Mouse (Mus musculus) neural tube, embryonic 11.5 days (tissue): Measurements from ENCODE around the gene Sez6l2. TPM values are rescaled to one million over a fixed set of nuclear protein-coding genes. Genes with fewer than 3 reads are reported as not detected.

Source experiments
- ATAC-seq: fragments of 200-750 bp; cut with Nextera tagmentation; 2 replicates; pipeline ENCODE4 v1.8.0; 2017; ENCODE audit warnings: moderate number of reproducible peaks, mild to moderate bottlenecking, moderate TSS enrichment, moderate library complexity; ENCODE audit not compliant: insufficient read depth, low FRiP score, low TSS enrichment
- DNase-seq: peaks from one replicate; pipeline ENCODE4 v3.0.0-alpha.2; 2015; ENCODE audit warnings: low spot score
- H3K27ac ChIP-seq: fragments of 300-500 bp; sonication (generic); 2 replicates; pipeline ENCODE4 v1.5.1; 2014; ENCODE audit warnings: low read depth, mild to moderate bottlenecking, low read length
- H3K27me3 ChIP-seq: fragments of 300-500 bp; sonication (generic); 2 replicates; pipeline ENCODE4 v1.6.1; 2014; ENCODE audit warnings: mild to moderate bottlenecking, low read length, mixed read lengths; ENCODE audit not compliant: control insufficient read depth, insufficient read depth
- H3K36me3 ChIP-seq: fragments of 300-500 bp; sonication (generic); 2 replicates; pipeline ENCODE4 v1.6.1; 2014; ENCODE audit warnings: mild to moderate bottlenecking, low read length, moderate library complexity, mixed read lengths; ENCODE audit not compliant: control insufficient read depth, insufficient read depth
- H3K4me1 ChIP-seq: fragments of 300-500 bp; sonication (generic); 2 replicates; pipeline ENCODE4 v1.6.1; 2014; ENCODE audit warnings: low read length, mixed read lengths; ENCODE audit not compliant: control insufficient read depth, insufficient read depth
- H3K4me2 ChIP-seq: fragments of 300-500 bp; sonication (generic); 2 replicates; pipeline ENCODE4 v1.6.1; 2014; ENCODE audit warnings: low read depth, mild to moderate bottlenecking, moderate library complexity
- H3K4me3 ChIP-seq: fragments of 300-500 bp; sonication (generic); 2 replicates; pipeline ENCODE4 v1.5.1; 2014; ENCODE audit warnings: low read depth, low read length
- H3K9ac ChIP-seq: fragments of 300-500 bp; sonication (generic); 2 replicates; pipeline ENCODE4 v1.6.1; 2014; ENCODE audit warnings: mild to moderate bottlenecking, low read length
- H3K9me3 ChIP-seq: fragments of 300-500 bp; sonication (generic); 2 replicates; pipeline ENCODE4 v1.6.1; 2016; ENCODE audit warnings: low read length; ENCODE audit not compliant: control insufficient read depth
- whole genome bisulfite sequencing: fragments of 180-500 bp; shearing (Covaris S2); extraction: QIAGEN DNeasy Blood & Tissue Kit; methylation state at CpG from one replicate; pipeline ENCODE4 v1.1.7; 2014; 5-methylcytosine and 5-hydroxymethylcytosine counted together
- polyA plus RNA-seq: library from polyadenylated mRNA; unstranded; fragments of >200 nt; fragmentation: Nextera tagmentation; extraction: Ambion mirVana; gene quantifications from 2 replicates; pipeline ENCODE4 v1.2.1, GENCODE M21; 2014

Gene Sez6l2
- polyA plus RNA-seq, 1 experiment from 2014 or later, result 13.5 TPM

DNA sequence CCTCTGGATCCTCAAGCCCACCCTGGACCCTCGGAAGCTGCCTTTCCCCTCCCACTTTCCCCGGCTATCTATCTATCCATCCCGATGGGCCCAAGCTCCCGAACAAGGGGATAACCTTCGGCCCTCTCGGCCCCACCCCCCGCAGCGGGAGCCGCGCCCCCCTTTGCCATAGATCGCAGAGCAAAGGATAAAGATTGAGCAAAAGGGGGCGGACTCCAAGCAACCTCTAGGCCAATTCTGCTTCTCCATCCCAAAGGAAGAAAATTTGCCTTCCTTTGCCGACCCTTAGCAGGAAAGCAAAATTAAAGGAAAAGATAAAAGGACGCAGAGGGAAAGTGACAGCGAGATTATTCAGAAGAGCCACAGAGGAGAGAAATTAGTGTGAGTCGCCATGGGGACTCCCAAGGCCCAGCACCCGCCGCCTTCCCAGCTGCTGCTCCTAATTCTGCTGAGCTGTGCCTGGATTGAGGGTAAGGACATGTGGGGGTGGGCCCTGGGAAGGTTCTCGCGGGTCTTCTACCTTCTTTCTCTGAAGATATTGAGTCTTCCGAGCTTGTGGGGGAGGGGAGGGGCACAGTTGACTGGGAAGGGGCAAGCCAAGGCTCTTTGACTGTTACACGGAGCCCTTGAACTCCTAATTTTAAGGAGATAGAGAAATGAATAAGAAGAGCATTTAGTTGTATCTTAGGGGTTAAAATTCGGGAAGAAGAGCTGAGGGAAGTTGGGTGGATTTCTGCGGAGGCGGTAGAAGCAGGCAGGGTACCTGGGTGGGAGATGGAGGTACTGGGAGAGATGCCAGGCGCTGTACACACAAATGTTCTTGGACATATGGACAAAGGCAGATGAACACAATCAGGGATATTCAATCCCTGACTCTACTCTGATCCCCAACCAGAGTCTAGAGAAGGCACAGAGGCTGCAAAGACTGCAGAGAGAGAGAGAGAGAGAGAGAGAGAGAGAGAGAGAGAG is 568 bp downstream of the Sez6l2 start:
- peak overlapping the region; percentile 85 for H3K4me2 ChIP-seq
- H3K9me3 ChIP-seq, result no peaks in the 10 kb centered on the region
- peaks cover 15% of the 10 kb centered on the region; the same call in 1 of the 2 replicates for H3K27me3 ChIP-seq
- no peaks in the 10 kb centered on the region for H3K36me3 ChIP-seq
- 7% methylated on average over 26 of the region's 26 CpGs for WGBS
- DNase-seq (no peak), ATAC-seq (peak; percentile 28; the same call in 1 of the 2 replicates)
- H3K9ac ChIP-seq, result peak overlapping the region; percentile 18; the same call in 1 of the 2 replicates
- peaks cover 11% of the 10 kb centered on the region for H3K4me1 ChIP-seq
- H3K4me3 ChIP-seq, result peak overlapping the region; percentile 45
- no peak overlapping the region for H3K27ac ChIP-seq

DNA sequence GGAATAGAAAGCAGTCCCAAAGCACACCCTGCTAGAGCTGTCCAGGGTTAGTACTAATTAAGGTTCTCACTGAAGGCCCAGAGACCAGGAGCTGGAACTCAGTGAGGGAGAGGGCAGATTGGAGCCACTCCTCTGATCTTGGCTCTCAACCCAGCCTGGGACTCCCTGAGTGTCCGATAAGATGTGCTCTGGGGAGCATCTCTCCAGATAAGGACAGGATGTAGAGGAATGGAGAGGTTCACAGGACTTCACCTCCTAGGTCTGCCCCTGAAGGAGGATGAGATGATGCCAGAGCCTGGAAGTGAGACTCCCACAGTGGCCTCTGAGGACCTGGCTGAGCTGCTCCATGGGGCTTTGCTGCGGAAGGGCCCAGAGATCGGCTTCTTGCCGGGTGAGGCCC is 1.4 kb downstream of the Sez6l2 start:
- peak overlapping the region; percentile 85 for H3K4me2 ChIP-seq
- no peaks in the 10 kb centered on the region for H3K9me3 ChIP-seq
- WGBS, result 29% methylated on average over 4 of the region's 4 CpGs
- no peak for ATAC-seq
- peak overlapping the region; percentile 18; the same call in 1 of the 2 replicates for H3K9ac ChIP-seq
- no peak for DNase-seq
- peaks cover 15% of the 10 kb centered on the region; the same call in 1 of the 2 replicates for H3K27me3 ChIP-seq
- H3K4me3 ChIP-seq, result peak overlapping the region; percentile 45
- H3K27ac ChIP-seq, result no peak overlapping the region
- H3K4me1 ChIP-seq, result peaks cover 11% of the 10 kb centered on the region
- no peaks in the 10 kb centered on the region for H3K36me3 ChIP-seq

DNA sequence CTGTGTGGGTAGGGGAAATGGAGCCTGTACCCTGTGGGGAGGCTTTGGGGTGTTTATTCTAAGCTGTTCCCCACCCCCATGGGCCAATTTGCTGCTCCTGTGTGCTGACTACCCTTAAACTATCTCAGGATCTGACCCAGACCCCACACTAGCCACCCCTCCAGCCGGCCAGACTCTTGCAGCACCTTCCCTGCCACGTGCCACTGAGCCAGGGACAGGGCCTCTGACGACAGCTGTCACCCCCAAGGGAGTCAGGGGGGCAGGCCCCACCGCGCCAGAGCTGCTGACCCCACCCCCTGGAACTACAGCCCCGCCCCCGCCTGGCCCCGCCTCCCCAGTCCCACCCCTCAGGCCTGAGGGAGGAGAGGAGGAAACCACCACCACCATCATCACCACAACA is 2.3 kb downstream of the Sez6l2 start:
- DNase-seq, result no peak
- 1% methylated on average over 6 of the region's 8 CpGs for WGBS
- no peak overlapping the region for H3K27ac ChIP-seq
- no peaks in the 10 kb centered on the region for H3K9me3 ChIP-seq
- H3K36me3 ChIP-seq, result no peaks in the 10 kb centered on the region
- H3K4me2 ChIP-seq, result peak overlapping the region; percentile 32
- no peak overlapping the region for H3K9ac ChIP-seq
- H3K4me3 ChIP-seq, result no peak overlapping the region
- no peak for ATAC-seq
- H3K27me3 ChIP-seq, result peaks cover 15% of the 10 kb centered on the region; the same call in 1 of the 2 replicates
- H3K4me1 ChIP-seq, result peaks cover 11% of the 10 kb centered on the region

DNA sequence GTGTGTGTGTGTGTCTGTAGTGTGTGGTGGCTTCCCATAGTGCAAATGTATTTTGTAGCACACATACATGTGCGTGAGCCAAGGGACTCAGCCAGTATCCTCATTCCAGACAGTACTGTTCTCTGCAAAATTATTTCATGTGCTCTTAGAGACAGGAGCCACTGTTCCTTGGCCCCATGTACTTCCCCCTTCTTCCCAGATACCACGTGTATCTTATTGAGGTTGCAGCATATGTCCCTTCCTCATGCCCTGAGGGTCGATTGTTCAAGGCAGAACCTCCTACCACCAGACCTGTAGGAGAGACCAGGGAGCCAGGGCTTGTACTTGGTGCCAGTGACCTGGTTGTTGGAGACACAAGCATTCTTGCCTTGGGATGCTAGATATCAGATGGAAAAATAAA is 4.8 kb downstream of the Sez6l2 start:
- peaks cover 11% of the 10 kb centered on the region; the same call in 1 of the 2 replicates for H3K27me3 ChIP-seq
- H3K9ac ChIP-seq, result no peak overlapping the region
- ATAC-seq (no peak), DNase-seq (no peak)
- no peaks in the 10 kb centered on the region for H3K9me3 ChIP-seq
- WGBS, result 73% methylated on average over 3 of the region's 3 CpGs
- H3K4me3 ChIP-seq, result no peak overlapping the region
- H3K36me3 ChIP-seq, result no peaks in the 10 kb centered on the region
- H3K4me2 ChIP-seq, result no peak overlapping the region
- no peak overlapping the region for H3K27ac ChIP-seq
- H3K4me1 ChIP-seq, result peaks cover 5% of the 10 kb centered on the region; the same call in 1 of the 2 replicates

DNA sequence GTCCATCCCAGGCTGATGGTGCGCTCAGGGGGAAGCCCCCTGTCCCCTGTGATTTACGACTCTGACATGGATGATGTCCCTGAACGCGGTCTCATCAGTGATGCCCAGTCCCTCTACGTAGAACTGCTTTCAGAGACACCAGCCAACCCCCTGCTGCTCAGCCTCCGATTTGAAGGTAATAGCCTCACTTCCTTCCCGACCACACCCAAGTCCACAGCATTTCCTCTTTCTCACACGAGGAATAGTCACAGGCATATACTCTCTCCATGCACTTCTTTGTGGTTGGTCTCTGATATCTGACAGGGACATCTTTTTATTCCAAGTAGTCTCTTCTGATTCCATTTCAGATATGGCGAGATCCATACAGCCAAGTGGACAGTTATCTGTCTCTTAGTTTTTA is 9.4 kb downstream of the Sez6l2 start:
- WGBS, result 66% methylated on average over 9 of the region's 9 CpGs

DNA sequence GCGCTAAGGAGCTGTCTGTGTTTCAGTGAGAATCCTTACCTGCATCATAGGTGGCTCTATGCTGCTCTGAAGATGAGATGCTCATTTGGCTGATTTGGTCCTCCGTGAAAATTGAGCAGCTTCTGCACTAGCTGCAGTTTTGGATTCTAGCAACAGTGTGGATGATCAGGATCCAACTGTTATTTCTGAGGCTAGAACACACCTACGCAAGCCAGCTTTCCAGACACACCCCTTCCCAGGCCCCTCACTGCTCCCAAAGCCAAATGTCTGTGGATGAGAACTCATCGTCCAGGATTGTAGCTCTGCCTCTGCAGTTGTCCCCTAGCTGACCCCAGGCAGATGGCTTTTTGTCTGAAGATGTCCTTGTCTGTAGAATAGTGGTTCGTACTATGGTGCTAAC is 10.7 kb downstream of the Sez6l2 start:
- H3K4me3 ChIP-seq, result no peak overlapping the region
- H3K9me3 ChIP-seq, result no peaks in the 10 kb centered on the region
- DNase-seq (no peak), ATAC-seq (no peak)
- H3K9ac ChIP-seq, result no peak overlapping the region
- H3K27ac ChIP-seq, result no peak overlapping the region
- H3K4me1 ChIP-seq, result no peaks in the 10 kb centered on the region
- H3K4me2 ChIP-seq, result no peak overlapping the region
- no peaks in the 10 kb centered on the region for H3K36me3 ChIP-seq
- 84% methylated on average over 5 of the region's 5 CpGs for WGBS
- H3K27me3 ChIP-seq, result peaks cover 8% of the 10 kb centered on the region; the same call in 1 of the 2 replicates

More for the DNA sequence above, 9.4 kb downstream of the Sez6l2 start:
- Histone ChIP-seq H3K4me3 (no peak overlapping the region), H3K9me3 (no peaks in the 10 kb centered on the region), H3K4me1 (no peaks in the 10 kb centered on the region), H3K27me3 (peaks cover 8% of the 10 kb centered on the region; the same call in 1 of the 2 replicates), H3K27ac (no peak overlapping the region), H3K36me3 (no peaks in the 10 kb centered on the region), H3K9ac (no peak overlapping the region), H3K4me2 (no peak overlapping the region)
- DNase-seq (no peak), ATAC-seq (no peak)

- ATAC-seq (no peak), DNase-seq (no peak)
- Histone ChIP-seq H3K27ac (no peak overlapping the region), H3K4me2 (no peak overlapping the region), H3K4me1 (no peaks in the 10 kb centered on the region), H3K9ac (no peak overlapping the region), H3K9me3 (no peaks in the 10 kb centered on the region), H3K4me3 (no peak overlapping the region), H3K36me3 (no peaks in the 10 kb centered on the region), H3K27me3 (peaks cover 8% of the 10 kb centered on the region; the same call in 1 of the 2 replicates)
- 90% methylated on average over 4 of the region's 4 CpGs for WGBS
Observed at GRCm38 (mm10) chr7:126961965-126962364, 11.6 kb downstream of the Sez6l2 start.

DNA sequence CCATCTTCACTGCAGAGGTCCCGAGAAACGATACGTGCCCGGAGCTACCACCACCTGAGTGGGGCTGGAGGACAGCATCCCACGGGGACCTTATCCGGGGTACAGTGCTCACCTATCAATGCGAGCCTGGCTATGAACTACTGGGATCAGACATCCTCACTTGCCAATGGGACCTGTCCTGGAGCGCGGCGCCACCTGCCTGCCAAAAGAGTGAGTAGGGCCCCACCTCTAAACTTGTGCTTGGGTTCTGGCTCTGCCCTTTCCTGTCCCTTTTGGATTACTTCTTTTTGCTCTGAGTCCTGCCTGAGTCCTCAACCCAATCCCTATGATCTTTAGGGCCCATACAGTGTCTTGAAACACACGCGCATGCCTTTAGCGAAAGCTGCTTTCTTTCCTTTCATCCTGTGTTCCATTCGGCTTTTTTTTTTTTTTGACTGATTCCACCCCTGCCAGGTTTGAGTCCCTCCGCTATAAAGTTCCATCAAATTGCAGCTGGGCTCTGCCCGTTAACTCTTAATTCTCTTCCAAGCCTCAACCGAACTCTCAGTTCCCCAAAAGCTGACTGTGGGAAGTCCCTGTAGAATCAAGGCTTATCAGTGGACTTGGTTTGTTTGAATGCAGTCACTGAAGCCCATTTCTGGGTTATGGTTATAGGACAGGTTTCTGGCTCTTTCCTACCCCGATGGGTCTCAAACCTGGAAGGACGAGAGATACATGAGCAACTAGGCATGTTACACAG is 13.4 kb downstream of the Sez6l2 start:
- WGBS, result 25% methylated on average over 19 of the region's 19 CpGs
- no peak overlapping the region for H3K4me2 ChIP-seq
- H3K36me3 ChIP-seq, result no peaks in the 10 kb centered on the region
- ATAC-seq (no peak), DNase-seq (peak; percentile 55)
- H3K4me3 ChIP-seq, result no peak overlapping the region
- no peaks in the 10 kb centered on the region for H3K4me1 ChIP-seq
- no peaks in the 10 kb centered on the region for H3K9me3 ChIP-seq
- peaks cover 8% of the 10 kb centered on the region; the same call in 1 of the 2 replicates for H3K27me3 ChIP-seq
- H3K9ac ChIP-seq, result no peak overlapping the region
- no peak overlapping the region for H3K27ac ChIP-seq
